Mouse (Mus musculus) testis, adult 2 months (tissue): Measurements from ENCODE around the gene Patj.

Source experiments
- CTCF ChIP-seq: fragments of 200-500 bp; IDR thresholded peaks from 2 replicates; pipeline ENCODE4 v1.5.1; 2012; ENCODE audit warnings: low read depth, mild to moderate bottlenecking, inconsistent platforms, low read length, moderate library complexity; ENCODE audit not compliant: control insufficient read depth, insufficient read depth, insufficient replicate concordance
- POLR2A ChIP-seq: fragments of 200-500 bp; IDR thresholded peaks from 2 replicates; pipeline ENCODE4 v1.6.1; 2012; ENCODE audit warnings: low read depth, mild to moderate bottlenecking, inconsistent platforms, low read length, moderate library complexity; ENCODE audit not compliant: control insufficient read depth

DNA sequence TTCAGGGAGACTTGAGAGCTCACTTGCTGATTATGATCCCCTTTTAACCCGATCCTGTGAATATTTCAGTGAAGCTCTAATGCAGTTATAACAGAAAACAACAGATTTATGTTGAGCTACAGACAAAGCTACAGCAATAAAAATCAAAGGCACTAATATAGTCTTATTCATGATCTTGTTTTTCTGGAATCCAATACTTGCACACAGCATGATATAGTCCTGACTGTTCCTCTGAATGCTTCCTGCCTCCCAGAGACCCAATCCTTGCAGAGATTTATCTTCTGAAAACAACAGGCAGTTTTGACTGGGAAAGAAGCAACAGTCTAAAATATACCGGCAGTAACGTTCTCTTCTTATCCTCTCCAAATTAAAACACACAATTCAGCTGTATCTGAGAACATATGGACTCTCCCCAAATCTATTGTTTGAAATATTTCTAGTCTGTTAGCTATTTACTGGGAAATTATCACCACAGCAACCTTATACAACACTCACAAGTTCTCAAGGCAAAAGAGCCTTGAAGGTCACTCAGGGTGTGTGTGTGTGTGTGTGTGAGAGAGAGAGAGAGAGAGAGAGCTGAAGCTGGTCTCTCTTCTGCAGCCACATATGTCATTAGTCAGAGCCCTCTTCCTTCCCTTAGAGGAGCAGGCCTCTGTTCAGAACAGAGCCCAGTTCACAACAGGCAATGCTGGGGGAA is 347.8 kb downstream of the Patj start:
- TF ChIP-seq CTCF (no peak), POLR2A (no peak)
